Mouse (Mus musculus): ENCODE measurements around the gene Fxyd3. TPM values are rescaled to one million over a fixed set of nuclear protein-coding genes. Genes with fewer than 3 reads are reported as not detected.

Gene Fxyd3
- total RNA-seq, 1 experiment = 3.2 TPM

GRCm38 (mm10) chr7:31099612-31099982 lies 23.1 kb upstream of the Fxyd3 start:
- Histone ChIP-seq H3K36me3 (ENCODE audit: control insufficient read depth, insufficient read depth, low read length, poor library complexity, severe bottlenecking) (no peaks in the 10 kb centered on the region), H3K9me3 (ENCODE audit: control insufficient read depth, insufficient read depth, low read depth, low read length) (no peaks in the 10 kb centered on the region), H3K27ac (ENCODE audit: insufficient read depth, low read depth, low read length, poor library complexity, severe bottlenecking) (no peak overlapping the region), H3K4me3 (ENCODE audit: insufficient read depth in 1 of 2, low read depth in 1 of 2, low read length in 2 of 2, poor library complexity in 1 of 2, severe bottlenecking in 1 of 2) (no peak overlapping the region), H3K9ac (ENCODE audit: insufficient read depth, low read depth, low read length, poor library complexity, severe bottlenecking) (no peak overlapping the region), H3K4me1 (ENCODE audit: control insufficient read depth in 2 of 2, insufficient read depth in 2 of 2, low read length in 2 of 2, poor library complexity in 1 of 2) (peaks cover 0 to 5% of the 10 kb centered on the region in 2 experiments; a peak in 2 of 4 replicates)
- DNase-seq (ENCODE audit: low read depth, low spot score) = no peak
- in situ Hi-C loops (cut with MboI; ENCODE audit: low sequenced_read_pairs in 2 of 2, unreplicated experiment in 2 of 2) = no loop called here
- no peak for TF ChIP-seq CHD2 (IDR thresholded peaks at IDR 0.05; ENCODE audit: low read depth, low read length)
- no peak for TF ChIP-seq HCFC1 (IDR thresholded peaks at IDR 0.05; ENCODE audit: borderline replicate concordance, insufficient read depth, low read length)
- TF ChIP-seq ZC3H11A (IDR thresholded peaks at IDR 0.05; ENCODE audit: borderline replicate concordance, low read depth, low read length) = no peak
- no peak for TF ChIP-seq MAFK (IDR thresholded peaks at IDR 0.05; ENCODE audit: insufficient read depth, low read depth, low read length)
- no peak for TF ChIP-seq ZNF384 (IDR thresholded peaks at IDR 0.05; ENCODE audit: low read depth, low read length)

GRCm38 (mm10) chr7:31098697-31099611 lies 22.4 kb upstream of the Fxyd3 start:
- Histone ChIP-seq H3K36me3 (ENCODE audit: control insufficient read depth, insufficient read depth, low read length, poor library complexity, severe bottlenecking) (no peaks in the 10 kb centered on the region), H3K4me1 (ENCODE audit: control insufficient read depth in 2 of 2, insufficient read depth in 2 of 2, low read length in 2 of 2, poor library complexity in 1 of 2) (peaks cover 0 to 5% of the 10 kb centered on the region in 2 experiments; a peak in 2 of 4 replicates), H3K27ac (ENCODE audit: insufficient read depth, low read depth, low read length, poor library complexity, severe bottlenecking) (no peak overlapping the region), H3K9ac (ENCODE audit: insufficient read depth, low read depth, low read length, poor library complexity, severe bottlenecking) (no peak overlapping the region), H3K9me3 (ENCODE audit: control insufficient read depth, insufficient read depth, low read depth, low read length) (no peaks in the 10 kb centered on the region), H3K4me3 (ENCODE audit: insufficient read depth in 1 of 2, low read depth in 1 of 2, low read length in 2 of 2, poor library complexity in 1 of 2, severe bottlenecking in 1 of 2) (no peak overlapping the region)
- in situ Hi-C loops (cut with MboI; ENCODE audit: low sequenced_read_pairs in 2 of 2, unreplicated experiment in 2 of 2) = no loop called here
- peak; percentile 57 for DNase-seq (ENCODE audit: low read depth, low spot score)
- TF ChIP-seq ZNF384 (IDR thresholded peaks at IDR 0.05; ENCODE audit: low read depth, low read length) (no peak), MAFK (IDR thresholded peaks at IDR 0.05; ENCODE audit: insufficient read depth, low read depth, low read length) (no peak), HCFC1 (IDR thresholded peaks at IDR 0.05; ENCODE audit: borderline replicate concordance, insufficient read depth, low read length) (no peak), ZC3H11A (IDR thresholded peaks at IDR 0.05; ENCODE audit: borderline replicate concordance, low read depth, low read length) (no peak)

- in situ Hi-C loops (cut with MboI; ENCODE audit: low sequenced_read_pairs in 2 of 2, unreplicated experiment in 2 of 2) = no loop called here
- DNase-seq (ENCODE audit: low read depth, low spot score) = peak; percentile 91
- no peaks in the 10 kb centered on the region for H3K36me3 ChIP-seq (ENCODE audit: control insufficient read depth, insufficient read depth, low read length, poor library complexity, severe bottlenecking)
- peak overlapping the region; percentile 46 to 48; a peak in 3 of 4 replicates for H3K4me3 ChIP-seq (ENCODE audit: insufficient read depth in 1 of 2, low read depth in 1 of 2, low read length in 2 of 2, poor library complexity in 1 of 2, severe bottlenecking in 1 of 2)
- H3K9ac ChIP-seq (ENCODE audit: insufficient read depth, low read depth, low read length, poor library complexity, severe bottlenecking) = no peak overlapping the region; the same call in 1 of the 2 replicates
- H3K9me3 ChIP-seq (ENCODE audit: control insufficient read depth, insufficient read depth, low read depth, low read length) = no peaks in the 10 kb centered on the region
- no peak overlapping the region for H3K27ac ChIP-seq (ENCODE audit: insufficient read depth, low read depth, low read length, poor library complexity, severe bottlenecking)
- TF ChIP-seq CHD2 (IDR thresholded peaks at IDR 0.05; ENCODE audit: low read depth, low read length) = no peak
- peak; percentile 75 for TF ChIP-seq ZC3H11A (IDR thresholded peaks at IDR 0.05; ENCODE audit: borderline replicate concordance, low read depth, low read length)
- H3K4me1 ChIP-seq (ENCODE audit: control insufficient read depth in 2 of 2, insufficient read depth in 2 of 2, low read length in 2 of 2, poor library complexity in 1 of 2) = peaks cover 0 to 2% of the 10 kb centered on the region in 2 experiments; a peak in 2 of 4 replicates
These were observed 21.2 kb upstream of the Fxyd3 start for GRCm38 (mm10) chr7:31097583-31098248.

GRCm38 (mm10) chr7:31096892-31097564 lies 20.5 kb upstream of the Fxyd3 start:
- no peak overlapping the region for H3K4me3 ChIP-seq (ENCODE audit: insufficient read depth in 1 of 2, low read depth in 1 of 2, low read length in 2 of 2, poor library complexity in 1 of 2, severe bottlenecking in 1 of 2)
- H3K27ac ChIP-seq (ENCODE audit: insufficient read depth, low read depth, low read length, poor library complexity, severe bottlenecking) = no peak overlapping the region
- peaks cover 0 to 2% of the 10 kb centered on the region in 2 experiments; a peak in 2 of 4 replicates for H3K4me1 ChIP-seq (ENCODE audit: control insufficient read depth in 2 of 2, insufficient read depth in 2 of 2, low read length in 2 of 2, poor library complexity in 1 of 2)
- no peaks in the 10 kb centered on the region for H3K36me3 ChIP-seq (ENCODE audit: control insufficient read depth, insufficient read depth, low read length, poor library complexity, severe bottlenecking)
- in situ Hi-C loops (cut with MboI; ENCODE audit: low sequenced_read_pairs in 2 of 2, unreplicated experiment in 2 of 2) = no loop called here
- no peak overlapping the region for H3K9ac ChIP-seq (ENCODE audit: insufficient read depth, low read depth, low read length, poor library complexity, severe bottlenecking)
- H3K9me3 ChIP-seq (ENCODE audit: control insufficient read depth, insufficient read depth, low read depth, low read length) = no peaks in the 10 kb centered on the region
- DNase-seq (ENCODE audit: low read depth, low spot score) = no peak
- no peak for TF ChIP-seq ZC3H11A (IDR thresholded peaks at IDR 0.05; ENCODE audit: borderline replicate concordance, low read depth, low read length)
